Mouse (Mus musculus) liver, adult 2 months (tissue): ENCODE measurements at regions not wholly inside any gene's neighbourhood (a gene's known extent, or its start where the extent isn't known, plus 50 kb on each side); places are given as distances from the start of the nearest gene placed in this dataset.

Source experiments
- CTCF ChIP-seq: fragments of 200-500 bp; IDR thresholded peaks from 2 replicates; pipeline ENCODE4 v1.5.1; 2011; ENCODE audit warnings: low read depth, low read length, control low read depth
- POLR2A ChIP-seq: fragments of 200-500 bp; IDR thresholded peaks from 2 replicates; pipeline ENCODE4 v1.6.1; 2011; ENCODE audit warnings: low read length, control low read depth; ENCODE audit not compliant: insufficient read depth; ENCODE audit errors: extremely low read depth

DNA sequence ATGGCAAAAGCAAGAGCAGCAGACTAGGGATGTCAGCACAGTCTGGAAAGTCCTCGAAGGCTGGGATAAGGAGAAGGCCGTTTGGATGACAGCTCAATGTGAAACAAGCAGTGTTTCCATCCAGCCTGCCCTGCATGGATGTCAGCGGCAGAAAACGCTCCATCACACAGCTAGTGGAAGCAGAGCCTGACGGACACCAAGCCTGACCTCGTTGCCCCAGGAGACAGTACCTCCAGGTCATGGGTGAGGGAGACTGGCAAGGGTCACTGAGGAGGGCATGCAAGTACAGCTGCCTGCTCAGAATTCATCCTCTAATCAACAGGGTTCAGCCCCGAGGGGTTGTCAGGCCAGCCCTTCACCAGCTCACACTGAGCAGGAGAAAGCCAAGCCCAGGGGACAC is 442.9 kb upstream of the Gm10295 start:
- no peak for TF ChIP-seq CTCF
- no peak for TF ChIP-seq POLR2A
